Mouse (Mus musculus) spleen, postnatal 14 days (tissue): ENCODE measurements around the gene Macrod2.

Experiments
- DNase-seq, 2 experiments: peaks; one replicate each; pipeline ENCODE4 v3.0.0; 2021 to 2022; ENCODE audit warnings: low spot score in 2 of 2

The Macrod2 gene

DNA sequence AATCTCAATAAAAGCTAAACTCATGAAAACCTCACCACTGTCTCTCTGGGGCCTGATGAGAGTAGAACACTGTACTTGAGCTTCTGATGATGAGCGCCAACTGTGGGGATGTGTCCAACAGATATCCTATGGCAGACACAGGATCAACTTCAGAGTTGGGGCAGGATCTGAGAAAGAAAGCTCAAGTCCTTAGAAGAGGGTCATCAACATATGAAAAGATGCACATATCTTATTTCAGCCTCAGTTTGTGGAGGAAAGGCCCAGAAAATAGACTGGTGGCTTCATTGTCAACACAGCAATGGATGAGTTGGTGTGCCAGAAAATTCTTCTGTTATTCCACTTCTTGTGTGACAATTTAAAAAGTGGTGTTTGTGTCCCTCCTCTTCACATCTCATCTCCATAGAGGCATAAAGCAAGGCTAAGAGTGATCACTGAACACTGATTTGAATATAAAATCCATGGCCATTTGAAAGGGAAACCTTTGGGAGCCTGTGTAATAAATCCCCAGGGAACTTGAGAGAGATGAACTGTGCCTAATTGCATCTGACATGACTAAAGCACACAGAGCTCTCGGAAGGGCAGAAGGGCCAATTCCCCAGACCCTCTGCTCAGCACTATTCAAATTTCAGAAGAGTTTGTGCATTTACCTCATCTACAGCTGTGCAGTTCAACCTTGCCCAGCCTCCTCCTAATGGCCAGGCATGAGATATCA is 806.4 kb downstream of the Macrod2 start:
- no peak for DNase-seq

DNA sequence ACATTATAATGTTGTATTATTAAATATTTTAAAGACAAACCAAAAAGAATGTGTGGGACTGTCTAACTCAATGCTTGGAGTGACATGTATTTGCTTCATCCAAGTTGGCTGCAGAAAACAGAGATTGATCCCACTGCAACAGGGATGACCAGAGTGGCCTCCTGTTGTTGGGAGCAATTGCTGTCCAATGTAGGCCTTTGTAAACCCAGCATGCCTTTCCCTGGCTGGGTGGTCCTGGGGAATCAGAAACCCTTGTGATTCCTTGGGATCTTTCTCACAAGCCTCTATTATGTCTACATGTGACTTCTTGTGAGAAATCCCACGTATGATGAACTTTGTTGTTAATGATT is 806.9 kb downstream of the Macrod2 start:
- DNase-seq = no peak

- no peak for DNase-seq
These were observed 816.2 kb downstream of the Macrod2 start for GRCm38 (mm10) chr2:141211346-141211745.

DNA sequence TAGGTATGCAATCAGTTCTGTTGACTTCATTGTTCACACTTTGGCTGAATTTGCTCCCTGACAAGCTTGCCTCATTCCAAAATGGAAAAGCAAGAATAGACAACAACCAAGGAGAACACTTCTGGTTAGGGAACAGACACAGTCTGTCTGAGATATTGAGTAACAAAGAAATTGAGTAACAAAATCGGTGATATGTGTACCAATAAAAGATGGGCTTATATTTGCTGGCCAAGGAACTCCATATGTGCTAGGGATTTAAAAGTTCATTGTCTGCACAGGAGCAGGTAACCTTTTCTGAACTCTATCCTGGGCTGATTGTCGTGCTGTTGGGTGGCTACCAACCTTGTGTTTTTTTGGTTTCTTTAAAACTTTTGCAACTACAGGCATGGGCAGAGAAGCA is 817.2 kb downstream of the Macrod2 start:
- no peak for DNase-seq

DNA sequence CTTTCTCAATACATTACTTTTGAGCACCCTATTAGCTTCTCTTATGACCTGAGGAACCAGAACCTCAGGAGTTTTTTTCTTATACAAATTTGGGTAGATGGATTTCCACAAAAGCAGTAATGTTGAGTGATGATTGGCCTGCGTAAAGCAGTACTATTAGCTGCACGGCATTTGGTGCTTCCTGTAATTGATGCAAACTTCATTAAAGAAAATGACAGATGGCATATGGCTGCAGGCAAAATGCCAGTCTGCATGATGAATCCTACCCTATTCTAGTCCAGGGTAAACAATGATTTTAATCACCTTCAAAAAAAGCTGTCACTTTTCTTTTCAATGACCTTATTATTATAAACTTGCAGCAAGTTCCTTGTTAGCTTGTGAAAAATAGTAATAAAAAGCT is 822.4 kb downstream of the Macrod2 start:
- DNase-seq = no peak

GRCm38 (mm10) chr2:141217925-141218324 is 822.8 kb downstream of the Macrod2 start:
- no peak for DNase-seq

DNA sequence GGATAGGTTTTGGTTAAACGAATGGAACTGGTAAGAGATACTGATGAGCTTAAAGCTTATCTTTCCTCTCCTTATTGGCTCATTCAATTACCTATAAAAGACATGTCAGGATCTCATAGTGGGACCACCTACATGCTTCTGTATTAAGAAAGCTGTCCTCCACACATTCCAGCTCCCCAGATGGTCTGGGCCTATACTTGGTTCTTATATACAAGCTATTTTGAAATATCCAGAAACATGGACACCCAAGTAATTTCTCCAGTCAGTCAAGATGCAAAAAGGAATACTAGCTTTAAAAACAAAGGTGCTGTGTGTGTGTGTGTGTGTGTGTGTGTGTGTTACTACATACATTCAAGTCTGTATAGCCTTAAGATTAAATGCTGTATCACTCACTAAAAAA is 833.7 kb downstream of the Macrod2 start:
- DNase-seq = no peak

GRCm38 (mm10) chr2:141229820-141230219 is 834.7 kb downstream of the Macrod2 start:
- no peak for DNase-seq

- no peak for DNase-seq
These were observed 836.0 kb downstream of the Macrod2 start for GRCm38 (mm10) chr2:141231011-141231668.

- no peak for DNase-seq
These were observed 839.2 kb downstream of the Macrod2 start for GRCm38 (mm10) chr2:141234306-141234705.

GRCm38 (mm10) chr2:141234724-141235453 is 839.8 kb downstream of the Macrod2 start:
- no peak for DNase-seq

- no peak for DNase-seq
These were observed 852.6 kb downstream of the Macrod2 start for GRCm38 (mm10) chr2:141247680-141248079.

- DNase-seq = no peak
These were observed 869.5 kb downstream of the Macrod2 start for GRCm38 (mm10) chr2:141264582-141264981.

GRCm38 (mm10) chr2:141266591-141266990 is 871.5 kb downstream of the Macrod2 start:
- no peak for DNase-seq

DNA sequence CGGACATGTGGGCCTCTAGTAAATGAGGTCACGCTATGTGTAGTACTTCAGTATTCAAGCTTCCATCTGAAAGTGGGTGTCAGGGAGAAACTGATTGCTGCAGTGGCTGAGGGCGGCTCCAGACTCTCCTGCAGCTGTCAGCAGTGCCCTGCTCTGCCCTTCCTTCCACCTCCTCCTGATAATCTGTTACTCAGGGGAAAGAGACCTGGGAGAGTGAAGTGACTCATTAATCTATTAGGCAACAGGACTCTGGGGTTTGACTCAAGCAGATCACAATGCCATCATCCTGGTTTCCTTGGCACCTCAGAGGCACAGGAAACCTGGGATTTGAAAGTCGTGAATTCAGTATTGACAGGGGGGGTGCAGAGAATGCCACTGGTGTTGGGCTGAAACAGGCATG is 876.4 kb downstream of the Macrod2 start:
- DNase-seq = no peak

- no peak for DNase-seq
These were observed 877.9 kb downstream of the Macrod2 start for GRCm38 (mm10) chr2:141272966-141273365.

- DNase-seq = no peak
These were observed 879.2 kb downstream of the Macrod2 start for GRCm38 (mm10) chr2:141274262-141274661.

DNA sequence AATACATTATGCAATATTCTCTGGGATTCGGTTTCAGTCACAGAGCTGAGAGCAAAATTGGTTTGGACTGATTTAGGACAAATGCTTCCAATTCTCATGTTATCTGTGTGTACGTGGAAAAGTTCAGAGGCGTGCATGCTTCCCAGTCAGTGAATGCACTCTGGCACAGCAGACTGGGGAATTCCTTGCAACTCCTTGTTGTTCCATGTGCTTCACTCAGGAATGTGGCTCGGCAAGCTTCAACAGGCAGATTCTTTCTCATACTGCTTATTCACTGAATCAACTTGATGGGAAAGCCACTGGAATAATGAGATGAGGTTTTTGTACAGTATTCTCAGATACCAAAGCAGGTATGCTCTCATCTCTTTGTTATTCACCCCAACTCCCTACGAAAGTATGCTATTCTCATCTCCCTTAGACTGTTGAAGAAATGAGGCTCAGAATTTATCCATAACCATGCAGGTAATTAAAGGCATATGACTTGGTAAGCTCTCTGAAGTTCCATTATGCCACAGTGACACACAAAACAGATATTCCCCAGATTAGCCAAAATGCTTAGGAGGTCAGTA is 884.1 kb downstream of the Macrod2 start:
- no peak for DNase-seq

DNA sequence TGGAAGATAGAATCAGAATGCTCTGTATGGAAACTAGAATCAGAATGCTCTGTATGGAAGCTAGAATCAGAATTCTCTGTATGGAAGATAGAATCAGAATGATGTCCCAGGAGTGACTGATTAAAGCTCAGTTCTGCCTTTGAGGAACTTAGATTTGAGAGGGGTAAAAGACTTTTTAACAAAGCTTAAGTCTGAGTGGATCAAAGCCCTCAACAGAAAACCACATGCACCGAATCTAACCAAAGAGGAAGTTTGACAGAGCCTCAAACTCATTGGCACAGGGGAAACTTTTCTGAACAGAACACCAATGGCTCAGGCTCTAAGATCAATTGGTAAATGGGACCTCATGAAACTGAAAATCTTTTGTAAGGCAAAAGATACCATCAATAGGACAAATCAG is 885.7 kb downstream of the Macrod2 start:
- no peak for DNase-seq

DNA sequence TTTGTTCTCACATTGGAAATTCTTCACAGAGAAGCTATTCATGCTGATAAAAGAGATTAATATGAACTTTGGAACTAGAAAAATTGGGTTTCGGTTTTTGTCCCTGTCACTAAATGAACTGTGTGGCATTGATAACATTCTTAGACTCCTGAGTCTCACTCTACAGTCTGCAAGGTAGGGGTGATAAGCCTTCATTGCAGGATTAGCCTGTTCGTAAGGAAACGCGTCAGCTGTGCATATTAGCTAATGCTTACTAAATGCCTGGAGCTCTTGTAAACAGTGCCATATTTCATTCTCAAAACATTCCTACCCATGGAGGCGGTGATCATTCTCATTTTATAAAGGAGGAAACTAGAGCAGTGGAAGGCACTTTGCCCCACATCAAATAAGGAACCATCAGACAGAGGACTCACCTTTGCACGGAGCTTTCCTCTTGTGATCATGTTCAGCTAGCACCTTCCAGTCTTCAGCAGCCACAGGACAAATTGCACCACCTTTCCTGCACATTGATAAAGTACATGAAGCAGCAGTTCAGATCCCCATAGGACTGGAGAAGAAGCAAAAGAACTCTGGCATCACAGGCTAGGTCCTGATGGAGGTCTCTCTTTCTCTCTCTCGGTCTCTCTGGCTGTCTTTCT is 891.1 kb downstream of the Macrod2 start:
- no peak for DNase-seq

DNA sequence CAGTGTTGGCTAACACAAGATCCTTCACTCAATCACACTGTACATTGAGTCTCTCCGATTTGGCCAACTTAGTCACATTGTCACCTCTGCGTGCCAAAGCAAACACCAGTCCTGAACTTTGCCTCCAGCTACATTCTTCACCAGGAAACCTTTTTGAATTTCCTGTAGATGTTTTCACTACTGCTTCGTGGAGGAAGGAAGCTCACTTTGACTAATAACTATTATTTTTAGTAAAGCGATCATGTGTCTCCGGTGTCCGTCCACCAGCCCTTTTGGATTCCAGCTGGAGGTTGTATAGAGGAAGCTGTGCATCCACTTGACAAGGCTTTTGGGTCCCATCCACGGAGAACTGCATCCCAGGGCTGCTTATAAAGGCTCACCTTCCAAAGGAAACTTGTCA is 893.4 kb downstream of the Macrod2 start:
- no peak for DNase-seq

- DNase-seq = no peak
These were observed 894.1 kb downstream of the Macrod2 start for GRCm38 (mm10) chr2:141289059-141289713.
